Mouse (Mus musculus): Measurements from ENCODE around the gene Tipin.
A peak's percentile ranks its signal among the peaks of the same experiment; 100 is the strongest.

Gene Tipin

GRCm38 (mm10) chr9:64343656-64344055 lies 62.3 kb downstream of the Tipin start:
- no peak for DNase-seq (ENCODE audit: low read depth, low spot score)

- no peak for DNase-seq (ENCODE audit: low read depth, low spot score)
Measured at GRCm38 (mm10) chr9:64345931-64346330, 64.5 kb downstream of the Tipin start.

GRCm38 (mm10) chr9:64347377-64347776 lies 66.0 kb downstream of the Tipin start:
- peak; percentile 37 for DNase-seq (ENCODE audit: low read depth, low spot score)

GRCm38 (mm10) chr9:64349490-64349889 lies 68.1 kb downstream of the Tipin start:
- DNase-seq (ENCODE audit: low read depth, low spot score) = peak; percentile 36

GRCm38 (mm10) chr9:64351191-64351590 lies 69.8 kb downstream of the Tipin start:
- DNase-seq (ENCODE audit: low read depth, low spot score) = no peak
